Mouse (Mus musculus) lung, postnatal 0 days (tissue): ENCODE data around the gene Ccdc187.

Experiments
- CTCF ChIP-seq: IDR thresholded peaks from 2 replicates; pipeline ENCODE4 v1.5.1; 2016; ENCODE audit warnings: antibody characterized with exemption, mild to moderate bottlenecking
- EP300 ChIP-seq: IDR thresholded peaks from 2 replicates; pipeline ENCODE4 v1.6.1; 2016; ENCODE audit warnings: antibody characterized with exemption, mild to moderate bottlenecking, control low read depth

- peak; percentile 90 for TF ChIP-seq CTCF
- no peak for TF ChIP-seq EP300
These were observed 20.7 kb downstream of the Ccdc187 start for GRCm38 (mm10) chr2:26273611-26274010.
